Mouse (Mus musculus): ENCODE data around the gene Mcur1.

GRCm38 (mm10) chr13:43558357-43558756, 1.6 kb downstream of the Mcur1 start:
- TF ChIP-seq CTCF (IDR thresholded peaks at IDR 0.05; ENCODE audit: control insufficient read depth, insufficient read depth, low read length) = no peak
- no peak for TF ChIP-seq POLR2A (IDR thresholded peaks at IDR 0.05; ENCODE audit: borderline replicate concordance, control insufficient read depth, low read depth, low read length)

Measured in bone marrow, adult 2 months (tissue).